Mouse (Mus musculus) lung, embryonic 16.5 days (tissue): ENCODE results near the gene Slc39a7. TPM values are rescaled to one million over a fixed set of nuclear protein-coding genes. Genes with fewer than 3 reads are reported as not detected.

Experiments used
- ATAC-seq: fragments of 200-750 bp; cut with Nextera tagmentation; 2 replicates; pipeline ENCODE4 v1.8.0; 2017; ENCODE audit warnings: low read depth, mild to moderate bottlenecking, moderate library complexity
- H3K27ac ChIP-seq: fragments of 300-500 bp; sonication (generic); 2 replicates; pipeline ENCODE4 v1.5.1; 2014; ENCODE audit warnings: mild to moderate bottlenecking, control low read depth, low read length
- H3K27me3 ChIP-seq: fragments of 300-500 bp; sonication (generic); 2 replicates; pipeline ENCODE4 v1.6.1; 2014; ENCODE audit warnings: low read depth, low read length, mixed read lengths; ENCODE audit not compliant: control insufficient read depth, insufficient read depth
- H3K36me3 ChIP-seq: fragments of 300-500 bp; sonication (generic); 2 replicates; pipeline ENCODE4 v1.6.1; 2014; ENCODE audit warnings: low read length; ENCODE audit not compliant: control insufficient read depth, insufficient read depth
- H3K4me1 ChIP-seq: fragments of 300-500 bp; sonication (generic); replicated peaks from 2 replicates; pipeline ENCODE4 v1.6.1; 2014; ENCODE audit warnings: low read length, mixed read lengths; ENCODE audit not compliant: control insufficient read depth, insufficient read depth
- H3K4me2 ChIP-seq: fragments of 300-500 bp; sonication (generic); 2 replicates; pipeline ENCODE4 v1.6.1; 2014; ENCODE audit warnings: low read depth, low read length, control low read depth
- H3K4me3 ChIP-seq: fragments of 300-500 bp; sonication (generic); 2 replicates; pipeline ENCODE4 v1.5.1; 2014; ENCODE audit warnings: mild to moderate bottlenecking, low read length, control low read depth
- H3K9ac ChIP-seq: fragments of 300-500 bp; sonication (generic); 2 replicates; pipeline ENCODE4 v1.6.1; 2014; ENCODE audit warnings: low read length, control low read depth
- H3K9me3 ChIP-seq: fragments of 300-500 bp; sonication (generic); 2 replicates; pipeline ENCODE4 v1.6.1; 2016; ENCODE audit warnings: low read length; ENCODE audit not compliant: control insufficient read depth
- WGBS: fragments of 180-500 bp; shearing (Covaris S2); extraction: QIAGEN DNeasy Blood & Tissue Kit; methylation state at CpG from one replicate; pipeline ENCODE4 v1.1.7; 2014; 5-methylcytosine and 5-hydroxymethylcytosine counted together
- microRNA counts: library from miRNA; unstranded; fragments of <30 nt; microRNA quantifications from one replicate; lab custom pipeline; 2016
- microRNA-seq: library from miRNA; unstranded; fragments of <30 nt; microRNA quantifications from one replicate; pipeline ENCODE4, GENCODE M21; 2016
- polyA plus RNA-seq: library from polyadenylated mRNA; unstranded; fragments of >200 nt; fragmentation: Nextera tagmentation; extraction: Ambion mirVana; gene quantifications from 2 replicates; pipeline ENCODE4 v1.2.1, GENCODE M21; 2015

Slc39a7 gene
- polyA plus RNA-seq, 1 experiment from 2014 or later = 188 TPM

DNA sequence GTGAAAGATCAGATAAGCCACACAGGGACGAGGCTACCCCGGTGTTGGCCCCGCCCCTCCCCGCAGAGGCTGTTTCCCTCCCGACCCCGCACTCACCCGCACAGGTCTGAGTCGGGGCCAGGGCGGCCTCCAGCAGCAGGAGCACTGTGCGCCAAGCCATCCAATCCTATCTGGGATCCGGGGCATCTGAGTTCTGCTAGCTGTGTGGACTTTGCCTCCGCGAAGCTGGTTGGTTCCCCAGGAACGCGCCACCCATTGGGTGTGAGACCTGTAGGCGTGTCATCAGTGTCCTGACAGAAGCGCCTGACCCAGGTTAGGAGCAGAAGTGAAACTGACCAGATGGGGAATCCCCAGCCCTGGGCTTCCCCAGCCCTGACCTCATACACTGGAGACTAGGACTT lies 52.9 kb downstream of the Slc39a7 start:
- ATAC-seq = peak; percentile 10
- Histone ChIP-seq H3K4me3 (peak overlapping the region; percentile 48), H3K27ac (no peak overlapping the region), H3K9ac (peak overlapping the region; percentile 35; the same call in 1 of the 2 replicates), H3K4me1 (peaks cover 23% of the 10 kb centered on the region), H3K4me2 (peak overlapping the region; percentile 64), H3K36me3 (no peaks in the 10 kb centered on the region), H3K27me3 (peaks cover 33% of the 10 kb centered on the region), H3K9me3 (no peaks in the 10 kb centered on the region)
- 0% methylated on average over 16 of the region's 17 CpGs for WGBS

MicroRNA genes within 50 kb of the gene (microRNA counts, 519-probe panel; counts per million panel counts)
- microRNA mmu-miR-219 (lab: Ali Mortazavi, UCI) = 1,613 counts per million, percentile 23 among the panel's probes with 10 or more counts

Small RNAs within 50 kb of the gene (microRNA-seq; reads per million reads assigned to microRNA genes)
- gene Mir219a-1 (not detected), gene Mir219c (not detected)

Other genes starting within 250 kb of the Slc39a7 start
- gene Angptl4, start 249.9 kb downstream of the Slc39a7 start, polyA plus RNA-seq = 46.1 and 48.3 TPM in 2 replicates
- gene Kank3, start 221.2 kb downstream of the Slc39a7 start, polyA plus RNA-seq = 78.8 and 89.6 TPM in 2 replicates
- 929 and 1,039 TPM in 2 replicates for gene Rps28, start 207.1 kb downstream of the Slc39a7 start, polyA plus RNA-seq
- 482 and 489 TPM in 2 replicates for gene Ndufa7, start 207.1 kb downstream of the Slc39a7 start, polyA plus RNA-seq
- 63.4 and 67.1 TPM in 2 replicates for gene Cd320, start 188.6 kb downstream of the Slc39a7 start, polyA plus RNA-seq
- gene Gm7029, start 157.8 kb downstream of the Slc39a7 start, polyA plus RNA-seq = not detected in 2 replicates
- 8.8 and 9.6 TPM in 2 replicates for gene Kifc1, start 141.0 kb downstream of the Slc39a7 start, polyA plus RNA-seq
- gene Platr17, start 126.5 kb downstream of the Slc39a7 start, polyA plus RNA-seq = 0.26 TPM in 1 of 2 replicates, not detected in the other
- 44.1 and 50.6 TPM in 2 replicates for gene Daxx, start 122.3 kb downstream of the Slc39a7 start, polyA plus RNA-seq
- gene Tapbp, start 115.8 kb downstream of the Slc39a7 start, polyA plus RNA-seq = 57.7 and 70.8 TPM in 2 replicates
- gene Zbtb22, start 115.8 kb downstream of the Slc39a7 start, polyA plus RNA-seq = 17.8 and 18.7 TPM in 2 replicates
- 49.5 and 51.7 TPM in 2 replicates for gene Rgl2, start 102.1 kb downstream of the Slc39a7 start, polyA plus RNA-seq
- 143 and 151 TPM in 2 replicates for gene Pfdn6, start 91.3 kb downstream of the Slc39a7 start, polyA plus RNA-seq
- gene Wdr46, start 91.0 kb downstream of the Slc39a7 start, polyA plus RNA-seq = 20.2 and 20.6 TPM in 2 replicates
- gene B3galt4, start 80.2 kb downstream of the Slc39a7 start, polyA plus RNA-seq = 5.5 and 5.6 TPM in 2 replicates
- gene Vps52, start 75.9 kb downstream of the Slc39a7 start, polyA plus RNA-seq = 49.4 and 50.5 TPM in 2 replicates
- 1,739 and 1,825 TPM in 2 replicates for gene Rps18, start 75.7 kb downstream of the Slc39a7 start, polyA plus RNA-seq
- 55.5 and 83.8 TPM in 2 replicates for gene H2-K1, start 31.3 kb downstream of the Slc39a7 start, polyA plus RNA-seq
- gene Ring1, start 7.0 kb downstream of the Slc39a7 start, polyA plus RNA-seq = 15.0 and 15.2 TPM in 2 replicates
- 40.9 and 41.6 TPM in 2 replicates for gene H2-Ke6, start 3.6 kb downstream of the Slc39a7 start, polyA plus RNA-seq
- gene Rxrb, start 130 bp upstream of the Slc39a7 start, polyA plus RNA-seq = 49.6 and 49.9 TPM in 2 replicates
- 2.6 and 3.7 TPM in 2 replicates for gene Col11a2, start 7.8 kb upstream of the Slc39a7 start, polyA plus RNA-seq
- gene H2-Oa, start 60.7 kb upstream of the Slc39a7 start, polyA plus RNA-seq = 0.23 and 1.0 TPM in 2 replicates
- gene H2-DMa, start 87.9 kb upstream of the Slc39a7 start, polyA plus RNA-seq = 11.8 and 12.7 TPM in 2 replicates
- 97.8 and 100 TPM in 2 replicates for gene Brd2, start 91.0 kb upstream of the Slc39a7 start, polyA plus RNA-seq
- gene H2-DMb2, start 111.6 kb upstream of the Slc39a7 start, polyA plus RNA-seq = 1.6 and 2.1 TPM in 2 replicates
- 3.7 and 6.2 TPM in 2 replicates for gene H2-DMb1, start 121.4 kb upstream of the Slc39a7 start, polyA plus RNA-seq
- gene Tap1, start 155.9 kb upstream of the Slc39a7 start, polyA plus RNA-seq = 7.2 and 9.7 TPM in 2 replicates
- 8.8 and 12.8 TPM in 2 replicates for gene Psmb9, start 156.1 kb upstream of the Slc39a7 start, polyA plus RNA-seq
- 21.4 and 37.2 TPM in 2 replicates for gene Psmb8, start 166.0 kb upstream of the Slc39a7 start, polyA plus RNA-seq
- gene Tap2, start 171.8 kb upstream of the Slc39a7 start, polyA plus RNA-seq = 12.2 and 18.1 TPM in 2 replicates
- 0.35 and 0.53 TPM in 2 replicates for gene H2-Ob, start 207.2 kb upstream of the Slc39a7 start, polyA plus RNA-seq
- 15.1 and 36.2 TPM in 2 replicates for gene H2-Ab1, start 226.0 kb upstream of the Slc39a7 start, polyA plus RNA-seq